Mouse (Mus musculus) myocyte (in vitro differentiated cells): ENCODE results near the gene Lhfpl3.

Source experiments
- CEBPB ChIP-seq: IDR thresholded peaks from 2 replicates; pipeline ENCODE4 v1.6.1; 2011; ENCODE audit warnings: mild to moderate bottlenecking, moderate library complexity; ENCODE audit not compliant: poor library complexity, insufficient read depth, severe bottlenecking
- E2F4 ChIP-seq: IDR thresholded peaks from one replicate; pipeline ENCODE4 v1.6.1; 2011; ENCODE audit warnings: mild to moderate bottlenecking, control low read depth, moderate library complexity; ENCODE audit not compliant: insufficient read depth
- MAX ChIP-seq: IDR thresholded peaks from one replicate; pipeline ENCODE4 v1.6.1; 2011; ENCODE audit warnings: low read depth, mild to moderate bottlenecking, control low read depth
- MYOD1 ChIP-seq, 3 experiments: IDR thresholded peaks; one replicate each; pipeline ENCODE4 v1.6.1; 2011; ENCODE audit warnings: control low read depth in 2 of 3, low read depth in 2 of 3, mild to moderate bottlenecking in 2 of 3, moderate library complexity in 1 of 3; ENCODE audit not compliant: insufficient read length in 2 of 3, control insufficient read depth in 1 of 3
- MYOG ChIP-seq, 3 experiments: IDR thresholded peaks; one replicate each; pipeline ENCODE4 v1.6.1; 2011; ENCODE audit warnings: control low read depth in 2 of 3, low read depth in 2 of 3, mild to moderate bottlenecking in 2 of 3; ENCODE audit not compliant: insufficient read length in 2 of 3, control insufficient read depth in 1 of 3, insufficient read depth in 1 of 3
- POLR2A ChIP-seq: IDR thresholded peaks from one replicate; pipeline ENCODE4 v1.6.1; 2011; ENCODE audit warnings: low read depth, mild to moderate bottlenecking, control low read depth, moderate library complexity; ENCODE audit not compliant: insufficient read length
- POLR2AphosphoS2 ChIP-seq: IDR thresholded peaks from one replicate; pipeline ENCODE4 v1.6.1; 2011; ENCODE audit warnings: low read depth, control low read depth; ENCODE audit not compliant: insufficient read length
- REST ChIP-seq: IDR thresholded peaks from one replicate; pipeline ENCODE4 v1.6.1; 2011; ENCODE audit warnings: mild to moderate bottlenecking, control low read depth, moderate library complexity; ENCODE audit not compliant: insufficient read depth, insufficient read length
- SRF ChIP-seq: IDR thresholded peaks from one replicate; pipeline ENCODE4 v1.6.1; 2011; ENCODE audit warnings: low read depth; ENCODE audit not compliant: control insufficient read depth, insufficient read length
- TCF12 ChIP-seq: IDR thresholded peaks from one replicate; pipeline ENCODE4 v1.6.1; 2011; ENCODE audit warnings: mild to moderate bottlenecking, control low read depth; ENCODE audit not compliant: poor library complexity, insufficient read depth, severe bottlenecking
- USF1 ChIP-seq: IDR thresholded peaks from one replicate; pipeline ENCODE4 v1.6.1; 2011; ENCODE audit warnings: low read depth, mild to moderate bottlenecking, control low read depth, moderate library complexity

GRCm38 (mm10) chr5:22746533-22747021, 718 bp downstream of the Lhfpl3 start:
- TF ChIP-seq USF1 (no peak), MYOG (IDR thresholded peaks at IDR 0.05; ENCODE audit: control insufficient read depth in 1 of 3, insufficient read depth in 1 of 3, insufficient read length in 2 of 3, low read depth in 2 of 3) (no peak), E2F4 (no peak), POLR2A (no peak), CEBPB (no peak), MAX (no peak), SRF (no peak), REST (no peak), TCF12 (no peak), POLR2AphosphoS2 (no peak), MYOD1 (IDR thresholded peaks at IDR 0.05; ENCODE audit: control insufficient read depth in 1 of 3, insufficient read length in 2 of 3, low read depth in 2 of 3) (no peak)
